Mouse (Mus musculus): ENCODE results near the gene Dio2.

GRCm38 (mm10) chr12:90724644-90725043, 13.6 kb downstream of the Dio2 start:
- TF ChIP-seq GATA1 (IDR thresholded peaks at IDR 0.05; ENCODE audit: borderline replicate concordance, low read length), result no peak
- TF ChIP-seq FLI1 (IDR thresholded peaks at IDR 0.05; ENCODE audit: low read length), result no peak
